Mouse (Mus musculus) naive thymus-derived CD4-positive, alpha-beta T cell, adult 2 months (primary cell): ENCODE data around the gene Rab30.
"Not testable (repeated sequence)": the region's sequence is repeated elsewhere in the genome, so short reads cannot be mapped to it uniquely, and the experiment has no call there.

ENCODE experiments used
- DNase-seq: peaks from one replicate; pipeline ENCODE4 v3.0.0-alpha.2; 2011; ENCODE audit warnings: low read depth

Rab30 gene

GRCm38 (mm10) chr7:92750395-92750794, 9.0 kb downstream of the Rab30 start:
- DNase-seq: no peak

- DNase-seq: no peak
Measured at GRCm38 (mm10) chr7:92758067-92758466, 16.7 kb downstream of the Rab30 start.

- DNase-seq: no peak
Measured at GRCm38 (mm10) chr7:92760651-92761050, 19.2 kb downstream of the Rab30 start.

GRCm38 (mm10) chr7:92761161-92761560, 19.8 kb downstream of the Rab30 start:
- DNase-seq: no peak

- no peak for DNase-seq
Measured at GRCm38 (mm10) chr7:92765426-92765825, 24.0 kb downstream of the Rab30 start.

- no peak for DNase-seq
Measured at GRCm38 (mm10) chr7:92766096-92767090, 25.0 kb downstream of the Rab30 start.

GRCm38 (mm10) chr7:92768116-92768515, 26.7 kb downstream of the Rab30 start:
- DNase-seq: not testable (repeated sequence)

- no peak for DNase-seq
Measured at GRCm38 (mm10) chr7:92768859-92769258, 27.5 kb downstream of the Rab30 start.

- no peak for DNase-seq
Measured at GRCm38 (mm10) chr7:92773006-92773405, 31.6 kb downstream of the Rab30 start.

- DNase-seq: no peak
Measured at GRCm38 (mm10) chr7:92773596-92773995, 32.2 kb downstream of the Rab30 start.

- DNase-seq: no peak
Measured at GRCm38 (mm10) chr7:92774741-92775140, 33.3 kb downstream of the Rab30 start.

- DNase-seq: no peak
Measured at GRCm38 (mm10) chr7:92775703-92776102, 34.3 kb downstream of the Rab30 start.

- DNase-seq: no peak
Measured at GRCm38 (mm10) chr7:92776647-92777046, 35.2 kb downstream of the Rab30 start.

GRCm38 (mm10) chr7:92777108-92777973, 35.9 kb downstream of the Rab30 start:
- DNase-seq: no peak

- DNase-seq: no peak
Measured at GRCm38 (mm10) chr7:92779058-92779457, 37.7 kb downstream of the Rab30 start.

GRCm38 (mm10) chr7:92781361-92781760, 40.0 kb downstream of the Rab30 start:
- DNase-seq: no peak

- DNase-seq: no peak
Measured at GRCm38 (mm10) chr7:92781948-92782347, 40.5 kb downstream of the Rab30 start.

GRCm38 (mm10) chr7:92782511-92782910, 41.1 kb downstream of the Rab30 start:
- DNase-seq: no peak

- DNase-seq: no peak
Measured at GRCm38 (mm10) chr7:92783166-92783806, 41.9 kb downstream of the Rab30 start.

GRCm38 (mm10) chr7:92783914-92784313, 42.5 kb downstream of the Rab30 start:
- no peak for DNase-seq

- DNase-seq: no peak
Measured at GRCm38 (mm10) chr7:92795749-92796148, 54.3 kb downstream of the Rab30 start.

- DNase-seq: no peak
Measured at GRCm38 (mm10) chr7:92796813-92797212, 55.4 kb downstream of the Rab30 start.
